18 mouse cellular contexts compared by ENCODE assay signal in the genomic region with DNA sequence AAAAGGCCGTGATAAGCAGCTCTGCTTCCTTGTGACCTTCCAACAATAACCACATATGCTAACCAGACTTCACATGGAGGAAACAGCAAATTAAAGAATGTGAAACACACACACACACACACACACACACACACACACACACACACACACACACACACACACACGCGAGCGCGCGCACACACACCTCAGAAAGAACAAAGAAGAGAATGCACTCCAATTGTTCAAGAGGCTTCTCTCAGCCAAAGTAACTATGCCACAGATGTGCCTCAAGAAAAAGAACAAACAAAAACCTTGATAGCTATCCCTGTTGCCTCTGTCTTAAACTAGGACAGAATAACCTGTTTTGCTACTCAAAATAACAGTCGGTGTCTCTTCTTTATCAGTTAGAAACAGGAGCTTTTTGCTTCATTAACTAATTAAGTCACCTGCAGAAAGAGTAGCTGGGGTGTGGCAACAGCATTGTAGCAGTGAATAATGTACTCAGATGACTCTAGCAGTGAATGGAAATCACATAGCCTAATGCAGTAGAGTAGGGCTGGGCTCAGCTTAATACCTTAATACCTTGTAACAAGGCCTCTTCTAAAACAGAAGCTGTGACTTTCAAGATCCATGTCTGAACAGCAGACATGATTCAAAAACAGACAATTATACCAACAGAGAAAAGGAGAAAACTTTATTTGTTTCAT. TPM values are rescaled to one million over a fixed set of nuclear protein-coding genes. Genes with fewer than 3 reads are reported as not detected.
DNase-seq lines count a peak whose midpoint lies in the region; ATAC-seq lines count a peak whose summit lies in the region.
"Had no signal": no experiment of that assay in that cellular context is flagged by ENCODE, and none has a peak within 500 bp of the region (broad histone marks: within the 10 kb centered on the region; RNA-seq: fewer than 3 reads in every experiment).

No protein-coding gene starts in this region.

- no peaks in the 10 kb centered on the region for H3K27me3 ChIP-seq in forebrain, embryonic 13.5 days
- H3K27me3 ChIP-seq: hindbrain, embryonic 15.5 days; midbrain, embryonic 12.5 days; Patski had no signal

- H3K9me3 ChIP-seq in forebrain, embryonic 13.5 days (replicated peaks), result no peaks in the 10 kb centered on the region
- H3K9me3 ChIP-seq: embryonic facial prominence, embryonic 10.5 days; hindbrain, embryonic 15.5 days; midbrain, embryonic 12.5 days had no signal

- no peaks in the 10 kb centered on the region for H3K4me1 ChIP-seq in forebrain, embryonic 13.5 days
- H3K4me1 ChIP-seq: hindbrain, embryonic 15.5 days; midbrain, embryonic 12.5 days had no signal

- no peak overlapping the region for H3K9ac ChIP-seq in forebrain, embryonic 13.5 days
- H3K9ac ChIP-seq: hindbrain, embryonic 15.5 days; midbrain, embryonic 12.5 days had no signal

- ATAC-seq in megakaryocyte-erythroid progenitor cell, adult 5-6 weeks (replicated peaks; ENCODE audit: low FRiP score, low TSS enrichment, poor library complexity, severe bottlenecking), result peak; percentile 78
- no peak for ATAC-seq in forebrain, embryonic 13.5 days
- ATAC-seq: forebrain, embryonic 16.5 days; Patski had no signal

- DNase-seq in lung, postnatal 4 days, result peak; percentile 19 to 46
- no peak for DNase-seq in lung, postnatal 14 days
- peak; percentile 64 for DNase-seq in thymus, postnatal 14 days
- no peak for DNase-seq in frontal cortex, postnatal 10 days (ENCODE audit: low spot score in 2 of 2)
- no peak for DNase-seq in MN1 (ENCODE audit: low spot score)
- DNase-seq: adrenal gland, adult 2 months; cerebellum, adult 11 months; cerebellum, adult 9-11 months; gastrocnemius, postnatal 25 days; kidney, postnatal 25 days had no signal

- H3K4me3 ChIP-seq in forebrain, embryonic 13.5 days, result no peak overlapping the region
- H3K4me3 ChIP-seq: embryonic facial prominence, embryonic 10.5 days; hindbrain, embryonic 15.5 days; layer of hippocampus, adult 2 months; midbrain, embryonic 12.5 days had no signal

- 85% methylated on average over 7 of the region's 7 CpGs for WGBS in forebrain, embryonic 13.5 days

- H3K36me3 ChIP-seq in forebrain, embryonic 13.5 days (ENCODE audit: poor library complexity, severe bottlenecking), result no peaks in the 10 kb centered on the region
- H3K36me3 ChIP-seq: embryonic facial prominence, embryonic 10.5 days; hindbrain, embryonic 15.5 days; midbrain, embryonic 12.5 days had no signal

- no peak overlapping the region for H3K27ac ChIP-seq in forebrain, embryonic 13.5 days
- H3K27ac ChIP-seq: embryonic facial prominence, embryonic 10.5 days; hindbrain, embryonic 15.5 days; layer of hippocampus, adult 2 months; midbrain, embryonic 12.5 days had no signal

- no peak overlapping the region for H3K4me2 ChIP-seq in forebrain, embryonic 13.5 days
- H3K4me2 ChIP-seq: hindbrain, embryonic 15.5 days; midbrain, embryonic 12.5 days had no signal

RNA-seq across cellular contexts. Expression of a gene that starts 29.6 kb away (rescaled TPM):
- total RNA-seq in megakaryocyte-erythroid progenitor cell, adult 5-6 weeks (2014; fragmentation: Nextera tagmentation), result 8.5 and 10.3 TPM in 2 replicates
- total RNA-seq in megakaryocyte-erythroid progenitor cell, adult 5-6 weeks (2017), result 8.7 and 9.2 TPM in 2 replicates
- 10.8 and 14.4 TPM in 2 replicates for polyA plus RNA-seq in forebrain, embryonic 13.5 days (2015; fragmentation: Nextera tagmentation; extraction: Ambion mirVana)

Comparison
In these comparisons a context has a peak if more than half of its experiments do, and no peak if none do; other contexts are left out.
1. DNase-seq: peak in lung, postnatal 4 days (2 of 2) and thymus, postnatal 14 days (single experiment); none in lung, postnatal 14 days (single experiment), frontal cortex, postnatal 10 days (0 of 2) and MN1 (single experiment).